Mouse (Mus musculus): ENCODE measurements around the gene Krtap9-3.
"Not testable (repeated sequence)": the region's sequence is repeated elsewhere in the genome, so short reads cannot be mapped to it uniquely, and the experiment has no call there.

Krtap9-3 gene

GRCm38 (mm10) chr11:99597742-99598141 is at the start of gene Krtap9-3:
Krtap9-3 (minus strand) TSS chr11:99598105.
- not testable (repeated sequence) for DNase-seq (ENCODE audit: low spot score in 2 of 2)

DNA sequence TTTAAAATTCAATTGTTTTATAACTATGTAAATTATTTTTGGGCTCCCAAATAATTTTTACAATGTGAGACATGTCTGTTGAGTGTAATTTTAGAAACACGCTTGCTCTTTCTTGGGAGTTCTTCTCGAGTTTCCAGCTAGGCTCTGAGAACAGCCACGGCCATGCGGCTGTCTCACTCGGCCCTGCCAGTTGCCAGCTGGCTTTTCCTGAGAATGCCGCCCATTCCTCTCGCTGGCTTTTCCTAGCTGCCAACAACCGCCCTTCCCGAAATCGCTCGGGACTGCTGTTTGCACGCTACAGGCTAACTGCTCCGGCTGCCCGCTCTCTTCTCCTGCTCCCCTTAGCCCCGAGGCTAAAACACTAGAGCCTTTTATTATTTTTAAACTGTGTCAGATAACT is 48.5 kb upstream of the Krtap9-3 start:
- no peak for DNase-seq (ENCODE audit: low spot score in 2 of 2)

- no peak for DNase-seq (ENCODE audit: low spot score in 2 of 2)
These were observed 46.4 kb upstream of the Krtap9-3 start for GRCm38 (mm10) chr11:99644351-99644750.

GRCm38 (mm10) chr11:99643635-99644139 is 45.8 kb upstream of the Krtap9-3 start, which contains the start of gene Krtap4-7:
Krtap4-7 (minus strand) TSS chr11:99644089.
- not testable (repeated sequence) for DNase-seq (ENCODE audit: low spot score in 2 of 2)

GRCm38 (mm10) chr11:99640926-99641325 is 43.0 kb upstream of the Krtap9-3 start:
- no peak for DNase-seq (ENCODE audit: low spot score in 2 of 2)

- DNase-seq (ENCODE audit: low spot score in 2 of 2), result no peak
These were observed 39.2 kb upstream of the Krtap9-3 start for GRCm38 (mm10) chr11:99637086-99637485.

- DNase-seq (ENCODE audit: low spot score in 2 of 2), result no peak
These were observed 36.8 kb upstream of the Krtap9-3 start, which contains the start of gene Krtap4-2 for GRCm38 (mm10) chr11:99634653-99635134. Krtap4-2 (minus strand) TSS chr11:99635084.

- DNase-seq (ENCODE audit: low spot score in 2 of 2), result no peak
These were observed 35.4 kb upstream of the Krtap9-3 start for GRCm38 (mm10) chr11:99633293-99633692.

- no peak for DNase-seq (ENCODE audit: low spot score in 2 of 2)
These were observed 33.0 kb upstream of the Krtap9-3 start for GRCm38 (mm10) chr11:99630890-99631289.

- DNase-seq (ENCODE audit: low spot score in 2 of 2), result no peak
These were observed 30.2 kb upstream of the Krtap9-3 start, which contains the start of gene Krtap4-1 for GRCm38 (mm10) chr11:99628138-99628537. Krtap4-1 (minus strand) TSS chr11:99628238.

DNA sequence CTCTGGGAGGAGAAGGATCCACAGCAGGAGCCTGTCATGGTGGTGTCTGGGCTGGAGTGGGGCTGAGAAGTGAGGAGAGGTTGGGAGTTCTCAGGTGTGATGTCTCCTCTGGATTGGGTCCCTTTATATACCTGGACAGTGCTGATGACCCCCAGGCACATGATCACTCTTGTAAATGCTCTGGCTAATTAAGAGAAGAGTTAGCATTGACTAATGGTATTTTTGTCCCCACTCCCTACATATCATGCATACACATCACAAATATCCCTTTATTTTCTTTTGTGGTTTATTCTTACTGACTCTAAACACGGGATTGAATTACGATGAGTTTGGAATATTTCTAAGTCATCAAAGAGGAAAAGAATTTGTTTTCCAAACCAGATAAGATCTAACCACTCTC is 22.4 kb upstream of the Krtap9-3 start, which contains the start of gene Gm11562:
Gene Gm11562 (minus strand): TSS at position 101 of the 400 bp plus-strand sequence.
- no peak for DNase-seq (ENCODE audit: low spot score in 2 of 2)

DNA sequence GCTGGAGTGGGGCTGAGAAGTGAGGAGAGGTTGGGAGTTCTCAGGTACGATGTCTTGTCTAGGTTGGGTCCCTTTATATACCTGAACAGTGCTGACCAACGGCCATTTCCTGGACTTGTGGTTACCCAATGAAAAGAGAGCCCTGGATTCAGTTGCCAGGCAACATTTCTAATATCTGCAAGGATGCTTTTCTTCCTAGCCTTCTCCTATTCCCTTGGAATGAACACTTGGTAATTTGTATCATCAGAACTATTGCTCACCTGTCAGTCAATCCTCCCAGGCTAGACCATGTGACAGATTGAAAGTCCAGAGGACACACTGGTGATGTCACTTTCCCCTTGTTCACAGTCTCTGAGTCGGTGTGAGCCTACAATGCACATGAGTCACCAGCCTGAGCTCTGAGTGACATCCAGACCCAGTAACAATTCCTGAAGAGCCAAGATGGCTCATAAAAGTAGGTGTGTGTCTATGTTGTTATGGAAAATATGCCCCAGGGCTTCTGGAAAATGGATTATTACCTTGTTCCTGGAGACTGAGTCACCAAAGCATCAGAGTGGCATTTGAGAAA is 17.0 kb upstream of the Krtap9-3 start, which contains the start of gene Krtap2-4:
Gene Krtap2-4 (minus strand): TSS at position 51 of the 568 bp plus-strand sequence.
- no peak for DNase-seq (ENCODE audit: low spot score in 2 of 2)

GRCm38 (mm10) chr11:99610089-99610488 is 12.2 kb upstream of the Krtap9-3 start, which contains the start of gene Gm11937:
Gm11937 (minus strand) TSS chr11:99610189.
- not testable (repeated sequence) for DNase-seq (ENCODE audit: low spot score in 2 of 2)

- no peak for DNase-seq (ENCODE audit: low spot score in 2 of 2)
These were observed 11.2 kb upstream of the Krtap9-3 start for GRCm38 (mm10) chr11:99609126-99609525.

GRCm38 (mm10) chr11:99603208-99603607 is 5.3 kb upstream of the Krtap9-3 start, which contains the start of gene Gm11938:
Gm11938 (minus strand) TSS chr11:99603308.
- not testable (repeated sequence) for DNase-seq (ENCODE audit: low spot score in 2 of 2)

DNA sequence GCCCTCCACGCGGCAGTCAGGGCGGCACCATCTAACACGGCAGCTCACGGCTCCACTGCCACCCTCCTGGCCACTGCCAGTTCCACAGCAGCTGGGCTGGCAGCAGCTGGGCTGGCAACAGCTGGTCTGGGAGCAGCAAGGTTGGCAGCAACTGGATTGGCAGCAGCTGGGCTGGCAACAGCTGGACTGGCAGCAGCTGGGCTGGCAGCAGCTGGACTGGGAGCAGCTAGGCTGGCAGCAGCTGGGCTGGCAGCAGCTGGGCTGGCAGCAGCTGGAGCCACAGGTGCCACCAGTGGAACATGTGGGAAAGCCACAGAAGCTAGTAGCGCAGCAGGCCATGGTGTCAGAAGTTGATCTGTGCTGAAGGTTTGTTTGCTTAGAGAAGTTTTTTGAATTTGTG is 6.9 kb downstream of the Krtap9-3 start, which contains the start of gene Krtap1-3:
Gene Krtap1-3 (minus strand): TSS at position 359 of the 400 bp plus-strand sequence.
- no peak for DNase-seq (ENCODE audit: low spot score in 2 of 2)

GRCm38 (mm10) chr11:99585096-99585495 is 12.8 kb downstream of the Krtap9-3 start:
- no peak for DNase-seq (ENCODE audit: low spot score in 2 of 2)

- no peak for DNase-seq (ENCODE audit: low spot score in 2 of 2)
These were observed 14.6 kb downstream of the Krtap9-3 start, which contains the start of gene Krtap1-4 for GRCm38 (mm10) chr11:99583245-99583704. Krtap1-4 (minus strand) TSS chr11:99583654.

DNA sequence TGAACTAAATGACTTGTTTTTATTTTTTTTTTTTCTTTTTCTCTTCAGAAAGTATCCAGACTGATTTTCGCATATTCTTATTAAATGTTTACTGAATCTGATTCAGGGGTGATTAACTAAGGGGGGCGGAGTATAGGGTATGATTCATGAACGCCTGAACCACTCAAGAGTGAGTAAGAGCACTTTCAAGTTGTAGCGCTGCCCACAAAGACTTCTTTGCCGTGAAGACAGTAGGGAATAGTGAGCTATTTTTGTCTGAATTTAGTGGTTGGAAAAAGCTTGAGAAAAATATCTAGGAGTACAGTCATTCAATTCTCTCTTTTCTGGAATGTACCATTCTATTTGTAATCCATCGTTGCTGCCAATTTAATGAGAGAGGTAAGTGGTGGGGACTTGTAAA is 16.3 kb downstream of the Krtap9-3 start:
- no peak for DNase-seq (ENCODE audit: low spot score in 2 of 2)

DNA sequence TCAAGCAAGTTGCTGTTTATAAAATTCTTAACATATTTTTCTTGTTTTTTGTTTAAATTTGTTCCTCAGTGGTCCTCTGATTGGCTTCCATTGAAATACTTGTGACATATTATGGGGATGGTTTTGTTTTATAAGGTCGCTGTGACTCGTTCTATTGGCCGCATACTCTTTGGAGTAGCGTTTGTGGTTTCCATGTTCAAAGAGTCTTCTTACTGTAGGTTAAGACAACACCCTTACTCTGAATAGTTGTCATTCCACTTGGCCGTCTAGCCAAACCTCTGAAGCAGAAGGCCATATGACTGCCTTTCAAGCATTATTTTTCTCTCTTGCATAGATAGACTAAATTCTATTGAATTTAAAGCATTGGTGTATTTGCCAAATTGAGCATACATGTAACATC is 16.9 kb downstream of the Krtap9-3 start:
- DNase-seq (ENCODE audit: low spot score in 2 of 2), result no peak

- DNase-seq (ENCODE audit: low spot score in 2 of 2), result no peak
These were observed 17.3 kb downstream of the Krtap9-3 start, which contains the start of gene Krtap1-5 for GRCm38 (mm10) chr11:99580636-99581035. Krtap1-5 (minus strand) TSS chr11:99581016.

DNA sequence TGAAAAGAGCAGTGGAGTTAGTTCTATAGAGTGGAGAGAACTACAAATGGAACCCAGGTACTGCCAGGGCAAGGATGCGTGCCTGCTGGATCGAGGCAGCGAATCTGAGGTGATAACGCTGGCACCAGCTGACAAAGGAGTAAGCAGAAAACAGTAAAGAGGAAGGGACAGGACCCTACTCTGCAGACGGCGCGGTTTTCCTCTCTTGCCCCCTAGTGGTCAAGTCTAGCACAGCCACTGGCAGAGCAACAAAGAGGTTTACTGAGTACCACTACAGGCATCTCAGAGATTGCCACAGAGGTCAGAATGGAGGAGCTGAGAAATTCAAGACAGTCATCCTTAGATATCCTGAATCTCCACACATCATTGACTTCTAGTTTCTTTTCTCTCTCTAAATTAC is 23.8 kb downstream of the Krtap9-3 start:
- peak; percentile 50 to 52 for DNase-seq (ENCODE audit: low spot score in 2 of 2)

DNA sequence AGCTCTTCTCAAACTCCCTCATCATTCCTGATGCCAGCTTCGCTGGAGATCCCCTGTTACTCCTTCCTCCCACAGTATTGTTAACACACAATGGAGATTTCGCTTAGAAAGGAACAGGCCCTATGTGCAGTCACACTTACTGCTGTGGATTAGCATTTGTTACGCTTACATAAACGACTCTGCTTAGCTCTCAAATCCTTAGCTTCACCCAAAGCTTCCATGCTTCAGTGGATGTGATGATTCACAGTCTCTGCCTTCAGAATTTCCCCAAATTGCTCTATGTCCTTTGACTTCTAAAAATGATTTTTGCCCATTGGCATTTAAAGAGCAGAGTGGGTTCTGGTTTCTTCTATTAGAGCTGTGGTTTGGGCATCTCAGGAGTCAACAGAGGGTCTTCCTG is 24.7 kb downstream of the Krtap9-3 start:
- no peak for DNase-seq (ENCODE audit: low spot score in 2 of 2)

Measured in urinary bladder, adult 18-20 months (tissue).